Mouse (Mus musculus): ENCODE measurements around the gene Sarnp.

Sarnp gene

GRCm38 (mm10) chr10:128817033-128817432 lies at the start of gene Sarnp:
Gene Sarnp, plus strand, starts transcription at chr10:128817333.
- DNase-seq (ENCODE audit: low read depth): no peak

DNA sequence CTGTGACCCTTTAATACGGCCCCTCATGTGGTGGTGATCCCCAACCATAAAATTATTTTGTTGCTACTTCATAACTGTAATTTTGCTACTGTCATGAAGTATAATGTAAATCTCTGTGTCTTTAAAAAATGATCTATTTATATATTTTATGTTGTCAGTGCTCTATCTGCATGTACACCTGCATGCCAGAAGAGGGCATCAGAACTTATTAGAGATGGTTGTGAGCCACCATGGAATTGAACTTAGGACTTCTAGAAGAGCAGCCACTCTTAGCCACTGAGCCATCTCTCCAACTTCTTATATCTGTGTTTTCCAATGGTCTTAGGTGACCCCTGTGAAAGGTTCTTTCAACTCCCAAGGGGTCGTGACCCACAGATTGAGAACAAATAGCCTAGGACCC lies 44.2 kb upstream of the Sarnp start:
- DNase-seq (ENCODE audit: low read depth): peak; percentile 46

DNA sequence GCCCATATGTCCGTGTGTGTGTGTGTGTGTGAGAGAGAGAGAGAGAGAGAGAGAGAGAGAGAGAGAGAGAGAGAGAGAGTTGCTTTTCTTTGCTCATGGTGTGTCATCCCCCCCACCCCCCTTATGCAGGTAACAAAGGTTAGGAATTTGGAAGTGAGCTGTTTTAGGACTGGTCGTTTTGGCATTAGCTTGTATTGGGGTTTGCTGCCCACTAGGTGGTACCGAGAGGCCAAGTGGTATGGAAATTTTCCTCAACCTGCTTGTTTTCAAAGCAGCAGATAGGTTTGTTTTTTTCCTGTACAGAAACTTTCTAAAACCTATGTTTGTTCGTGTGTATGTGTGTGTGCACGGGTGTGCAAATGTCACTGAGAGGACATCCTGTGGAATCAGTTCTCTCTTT lies 43.4 kb upstream of the Sarnp start:
- peak; percentile 46 for DNase-seq (ENCODE audit: low read depth)

DNA sequence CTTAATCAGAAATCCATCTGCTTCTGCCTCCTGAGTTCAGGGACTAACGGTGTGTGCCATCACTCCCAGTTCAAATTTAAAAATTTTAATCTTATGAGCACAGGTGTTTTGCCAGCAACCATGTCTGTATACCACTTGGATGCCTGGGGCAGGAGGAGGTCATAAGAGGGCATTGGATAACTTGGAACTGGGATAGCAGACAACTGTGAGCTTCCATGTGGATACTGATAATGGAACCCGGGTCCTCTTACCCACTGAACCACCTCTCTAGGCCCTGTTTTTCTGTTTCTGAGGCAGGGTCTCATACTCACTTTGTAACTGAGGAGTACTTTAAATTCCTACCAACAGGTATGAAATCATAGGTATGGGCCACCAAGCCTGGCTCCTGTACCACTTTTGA lies 38.7 kb upstream of the Sarnp start:
- no peak for DNase-seq (ENCODE audit: low read depth)

GRCm38 (mm10) chr10:128779011-128779795 lies 37.9 kb upstream of the Sarnp start:
- peak; percentile 64 for DNase-seq (ENCODE audit: low read depth)

DNA sequence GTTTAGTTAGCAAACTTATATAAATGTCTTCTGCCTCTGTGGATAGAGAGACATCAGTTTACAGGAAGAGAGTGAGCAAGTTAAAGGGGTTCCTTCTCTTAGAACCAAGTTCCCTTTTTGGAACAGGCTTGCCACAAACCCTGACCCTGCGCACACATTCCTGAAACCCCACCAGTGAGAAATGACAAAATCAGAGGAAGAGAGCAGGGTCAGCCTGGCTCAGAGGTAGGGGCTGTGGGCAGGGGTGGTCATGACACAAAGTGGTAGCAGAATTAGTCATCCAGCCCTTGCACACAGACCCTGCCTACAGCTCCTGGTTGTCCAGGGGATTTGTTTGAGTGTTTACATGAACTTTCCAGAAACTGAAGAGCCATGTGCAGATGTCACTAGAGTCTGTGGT lies 36.9 kb upstream of the Sarnp start:
- DNase-seq (ENCODE audit: low read depth): no peak

- no peak for DNase-seq (ENCODE audit: low read depth)
Measured at GRCm38 (mm10) chr10:128790398-128791124, 26.6 kb upstream of the Sarnp start, which contains the start of gene Mmp19. Gene Mmp19, plus strand, starts transcription at chr10:128790910.

DNA sequence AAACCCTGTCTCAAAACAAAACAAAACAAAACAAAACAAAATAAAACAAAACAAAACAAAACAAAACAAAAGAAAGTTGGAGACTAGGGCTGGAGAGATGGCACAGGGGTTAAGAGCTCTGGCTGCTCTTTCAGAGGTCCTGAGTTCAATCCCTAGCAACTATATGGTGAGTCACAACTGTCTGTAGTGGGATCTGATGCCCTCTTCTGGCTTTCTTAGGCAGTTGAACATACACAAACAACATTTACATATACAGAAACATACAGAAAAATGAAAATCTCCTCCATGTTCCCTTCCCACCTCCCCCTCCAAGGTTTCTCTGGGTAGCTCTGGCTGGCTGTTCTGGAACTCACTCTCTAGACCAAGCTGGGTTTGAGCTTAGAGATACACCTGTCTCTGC lies 25.1 kb upstream of the Sarnp start:
- DNase-seq (ENCODE audit: low read depth): peak; percentile 23

- no peak for DNase-seq (ENCODE audit: low read depth)
Measured at GRCm38 (mm10) chr10:128793258-128793657, 23.9 kb upstream of the Sarnp start.

DNA sequence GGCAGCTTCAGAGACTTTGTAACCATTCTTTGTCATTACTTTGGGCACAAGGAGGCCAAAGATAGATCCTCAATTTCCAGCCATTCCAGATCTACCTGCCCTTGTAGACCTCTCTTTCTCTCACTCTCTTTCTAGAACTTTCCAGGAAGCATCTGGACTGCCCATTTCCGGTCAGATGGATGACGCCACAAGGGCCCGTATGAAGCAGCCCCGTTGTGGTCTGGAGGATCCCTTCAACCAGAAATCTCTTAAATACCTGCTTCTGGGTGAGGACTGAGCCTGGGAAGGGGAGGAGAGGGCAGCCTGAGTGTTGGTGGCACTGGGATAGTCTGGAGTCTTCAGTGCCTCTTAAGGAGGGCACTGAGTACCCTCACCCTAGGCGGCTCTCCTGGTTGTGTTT lies 22.7 kb upstream of the Sarnp start:
- no peak for DNase-seq (ENCODE audit: low read depth)

DNA sequence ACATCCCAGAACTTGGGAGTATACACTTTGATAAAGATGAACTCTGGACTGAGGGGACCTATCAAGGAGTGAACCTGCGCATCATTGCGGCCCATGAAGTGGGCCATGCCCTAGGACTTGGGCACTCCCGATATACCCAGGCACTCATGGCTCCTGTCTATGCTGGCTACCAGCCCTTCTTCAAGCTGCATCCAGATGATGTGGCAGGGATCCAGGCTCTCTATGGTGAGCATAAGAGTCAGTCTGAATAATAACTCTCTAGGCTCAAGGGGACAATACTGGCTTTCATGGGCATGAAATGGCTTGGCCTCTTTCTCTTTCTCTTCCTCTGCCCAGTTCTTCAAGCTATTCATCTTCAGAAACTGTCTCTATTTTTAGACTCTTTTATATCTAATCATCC lies 21.6 kb upstream of the Sarnp start:
- DNase-seq (ENCODE audit: low read depth): no peak

GRCm38 (mm10) chr10:128798676-128799075 lies 18.5 kb upstream of the Sarnp start:
- no peak for DNase-seq (ENCODE audit: low read depth)

- no peak for DNase-seq (ENCODE audit: low read depth)
Measured at GRCm38 (mm10) chr10:128801981-128802495, 15.1 kb upstream of the Sarnp start.

DNA sequence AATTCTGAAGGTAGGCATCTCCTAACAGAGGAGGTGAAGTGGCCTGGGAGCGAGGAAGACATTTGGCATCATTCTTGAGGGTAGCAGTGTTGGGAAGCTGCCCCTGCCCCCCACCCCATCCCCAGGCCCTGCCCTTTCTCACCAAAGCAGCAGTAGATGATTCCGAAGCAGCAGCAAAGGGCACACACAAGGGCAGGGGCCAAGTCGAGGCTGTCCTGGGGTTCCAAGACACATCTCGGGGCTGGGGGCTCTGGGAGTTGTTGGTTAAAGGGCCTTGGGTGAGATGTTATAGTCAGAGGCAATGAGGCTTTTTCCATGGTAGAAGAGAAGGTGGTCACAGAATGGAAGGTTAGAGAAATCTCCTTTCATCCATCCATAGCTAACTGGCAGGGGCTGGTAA lies 14.2 kb upstream of the Sarnp start:
- DNase-seq (ENCODE audit: low read depth): no peak

GRCm38 (mm10) chr10:128803361-128803760 lies 13.8 kb upstream of the Sarnp start:
- DNase-seq (ENCODE audit: low read depth): no peak

- DNase-seq (ENCODE audit: low read depth): no peak
Measured at GRCm38 (mm10) chr10:128803771-128804270, 13.3 kb upstream of the Sarnp start, which contains the start of gene Dnajc14. Gene Dnajc14, plus strand, starts transcription at chr10:128804062.

DNA sequence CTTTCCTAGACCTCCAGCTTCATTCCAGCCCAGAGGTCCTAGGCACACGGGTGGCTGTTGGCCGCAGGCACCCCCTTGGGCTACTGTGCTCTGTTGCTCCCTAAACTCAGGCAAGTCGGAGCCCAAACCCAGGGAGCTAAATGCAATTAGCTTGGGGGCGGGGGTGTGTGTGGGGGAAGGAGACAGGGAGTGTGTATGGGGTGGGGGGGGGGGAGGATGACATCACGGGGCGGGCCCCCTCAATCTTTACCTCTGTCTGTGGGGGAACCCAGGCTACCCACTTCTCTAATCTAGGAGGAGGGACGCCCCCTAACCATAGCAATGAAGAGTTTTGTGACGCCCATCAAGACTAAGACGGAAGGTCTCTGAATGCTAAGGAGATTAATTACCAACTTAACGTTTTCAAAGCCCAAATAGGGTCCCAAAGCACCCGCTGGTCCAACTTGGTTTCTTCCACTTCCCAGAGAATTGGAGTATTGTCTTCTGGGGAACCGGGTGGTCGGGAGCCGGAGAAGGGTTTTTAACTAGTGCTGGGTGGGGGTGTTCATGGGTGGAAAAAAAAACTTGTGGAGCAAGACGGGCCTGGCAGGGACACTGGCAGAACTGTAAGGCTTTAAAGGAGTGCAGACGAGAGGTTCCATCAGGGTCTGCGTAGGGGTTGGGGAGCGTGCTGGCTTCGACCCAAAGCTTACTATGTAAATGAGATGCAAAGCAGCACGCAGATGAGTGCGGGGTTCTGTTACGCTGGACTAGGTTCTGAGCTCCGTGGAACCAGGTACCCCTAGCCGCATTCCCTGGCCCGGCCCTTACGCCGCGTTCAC lies 12.7 kb upstream of the Sarnp start, which contains the start of gene Tmem198b:
TSS of gene Tmem198b (minus strand) at position 100 of the 821 bp plus-strand sequence.
- peak; percentile 74 for DNase-seq (ENCODE audit: low read depth)

DNA sequence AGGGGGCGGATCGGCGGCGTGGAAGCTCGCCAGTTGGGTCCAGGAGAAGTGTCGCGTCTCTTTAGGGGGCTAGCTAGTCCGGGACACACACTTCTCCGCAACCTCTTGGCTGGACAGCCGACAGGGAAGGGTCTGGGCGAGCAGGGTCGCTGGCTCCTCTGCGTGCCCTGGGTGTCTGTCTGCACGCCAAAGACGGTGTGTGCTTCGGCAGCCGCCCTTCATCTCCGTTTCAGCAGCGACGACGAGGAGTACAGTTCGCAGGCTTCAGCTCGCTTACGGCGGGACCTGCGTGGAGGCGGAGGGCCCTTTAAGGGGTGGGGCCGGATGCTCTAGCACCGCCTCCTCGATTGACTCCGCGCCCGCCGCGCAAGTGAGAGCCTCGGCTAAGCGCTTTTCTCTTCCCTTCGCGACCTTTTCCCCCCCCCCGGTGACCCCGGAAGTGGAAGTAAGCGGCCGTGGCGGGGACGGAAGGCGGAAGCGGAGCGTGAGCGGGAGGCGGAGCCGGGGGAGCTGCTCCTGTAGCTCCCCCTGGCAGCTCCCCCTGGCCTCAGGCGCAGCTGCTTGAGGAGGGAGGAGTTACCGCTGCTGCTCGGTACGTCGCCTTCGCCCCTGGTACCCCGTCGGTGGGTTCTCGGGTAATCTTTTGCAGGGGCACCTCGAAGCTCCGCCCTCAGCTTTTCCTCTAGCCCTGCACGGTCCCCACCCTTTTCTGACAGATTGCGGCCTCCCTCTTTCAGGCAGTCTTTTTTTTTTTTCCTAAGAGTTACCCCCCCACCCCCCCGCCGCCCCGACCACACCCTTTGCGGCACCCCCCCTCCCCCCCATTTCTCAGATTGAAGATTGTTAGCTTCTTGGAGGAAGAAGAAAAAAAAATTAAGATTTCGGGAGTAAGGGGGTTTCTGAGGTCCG lies 11.8 kb upstream of the Sarnp start:
- DNase-seq (ENCODE audit: low read depth): peak; percentile 99

DNA sequence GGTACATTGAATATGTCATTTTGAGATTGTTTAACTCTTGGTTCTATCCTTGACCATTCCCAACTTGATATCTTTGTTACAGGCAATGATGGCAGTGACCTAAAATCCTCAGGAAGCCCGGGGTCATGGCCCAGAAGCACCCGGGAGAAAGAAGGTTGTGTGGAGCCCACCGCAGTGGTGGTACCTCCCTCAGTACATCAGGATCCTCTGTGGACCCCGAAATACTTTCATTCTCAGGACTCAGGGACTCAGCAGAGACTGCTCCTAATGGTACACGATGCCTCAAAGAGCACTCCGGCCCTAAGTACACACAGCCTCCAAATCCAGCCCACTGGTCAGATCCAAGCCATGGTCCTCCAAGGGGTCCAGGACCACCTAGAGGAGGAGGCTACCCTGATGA lies 11.0 kb upstream of the Sarnp start:
- DNase-seq (ENCODE audit: low read depth): no peak

DNA sequence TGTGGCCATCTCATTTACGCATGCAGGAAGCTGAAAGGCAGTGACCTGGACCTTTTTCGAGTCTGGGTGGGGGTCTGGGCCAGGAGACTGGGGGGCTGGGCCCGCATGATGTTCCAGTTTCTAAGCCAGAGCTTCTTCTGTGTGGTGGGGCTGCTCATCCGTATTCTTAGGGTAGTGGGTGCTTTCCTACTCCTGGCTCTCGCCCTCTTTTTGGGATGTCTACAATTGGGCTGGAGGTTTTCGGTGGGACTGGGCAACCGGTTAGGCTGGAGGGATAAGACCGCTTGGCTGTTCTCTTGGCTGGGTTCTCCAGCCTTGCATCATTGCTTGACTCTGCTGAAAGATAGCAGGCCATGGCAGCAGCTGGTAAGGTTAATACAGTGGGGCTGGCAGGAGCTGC lies 10.1 kb upstream of the Sarnp start:
- no peak for DNase-seq (ENCODE audit: low read depth)

GRCm38 (mm10) chr10:128820217-128820616 lies 3.1 kb downstream of the Sarnp start:
- DNase-seq (ENCODE audit: low read depth): no peak

Measured in induced T-regulatory cell, adult 2 months (primary cell).